Mouse (Mus musculus) CH12.LX (cell line): ENCODE data around the gene Rngtt. TPM values are rescaled to one million over a fixed set of nuclear protein-coding genes. Genes with fewer than 3 reads are reported as not detected.

Experiments used
- DNase-seq: peaks from one replicate; pipeline ENCODE4 v3.0.0-alpha.2; 2013; ENCODE audit errors: extremely low read depth
- H3K27ac ChIP-seq: 2 replicates; pipeline ENCODE4 v1.5.1; 2012; ENCODE audit warnings: low read depth, mild to moderate bottlenecking, control low read depth, moderate library complexity; ENCODE audit not compliant: insufficient read depth
- H3K27me3 ChIP-seq: replicated peaks from 2 replicates; pipeline ENCODE3; 2012; ENCODE audit warnings: inconsistent platforms
- H3K36me3 ChIP-seq, 2 experiments: replicated peaks in 1 of 2; 2 replicates each; pipeline versions ENCODE3 to v1.6.1; 2012; ENCODE audit warnings: inconsistent platforms in 1 of 2, low read length in 1 of 2, mild to moderate bottlenecking in 1 of 2, mixed read lengths in 1 of 2, moderate library complexity in 1 of 2; ENCODE audit not compliant: control insufficient read depth in 1 of 2, insufficient read depth in 1 of 2
- H3K4me1 ChIP-seq, 2 experiments: 2 replicates each; pipeline ENCODE4 v1.6.1; 2012; ENCODE audit warnings: inconsistent platforms in 1 of 2, moderate library complexity in 1 of 2; ENCODE audit not compliant: insufficient read depth in 2 of 2, control insufficient read depth in 1 of 2
- H3K4me2 ChIP-seq: 2 replicates; pipeline ENCODE4 v1.6.1; 2012; ENCODE audit warnings: low read depth, mild to moderate bottlenecking, control low read depth; ENCODE audit not compliant: poor library complexity, insufficient read depth, severe bottlenecking
- H3K4me3 ChIP-seq, 3 experiments: fragments of 150-350 bp in 1 of 3; sonication (generic) in 1 of 3; replicated peaks in 1 of 3; 2 replicates each; pipeline versions ENCODE3 to v1.5.1; 2011 to 2012; ENCODE audit warnings: low read depth in 2 of 3, low read length in 2 of 3, mild to moderate bottlenecking in 2 of 3, moderate library complexity in 2 of 3, control low read depth in 1 of 3, improper control_type of control experiment in 1 of 3, inconsistent platforms in 1 of 3, mixed read lengths in 1 of 3; ENCODE audit not compliant: poor library complexity in 1 of 3
- H3K79me2 ChIP-seq: replicated peaks from 2 replicates; pipeline ENCODE4 v1.6.1; 2012; ENCODE audit warnings: mild to moderate bottlenecking, moderate library complexity; ENCODE audit not compliant: control insufficient read depth, poor library complexity, insufficient read depth, severe bottlenecking; ENCODE audit errors: extremely low read depth
- H3K9ac ChIP-seq: 2 replicates; pipeline ENCODE4 v1.6.1; 2012; ENCODE audit warnings: low read depth, mild to moderate bottlenecking, control low read depth, moderate library complexity; ENCODE audit not compliant: insufficient read depth
- H3K9me3 ChIP-seq: replicated peaks from 2 replicates; pipeline ENCODE3; 2012; ENCODE audit warnings: low read length, inconsistent platforms, mixed read lengths
- BHLHE40 ChIP-seq: IDR thresholded peaks from 2 replicates; pipeline ENCODE4 v1.6.1; 2011; ENCODE audit warnings: mild to moderate bottlenecking, low read depth, low read length, improper control_type of control experiment
- CHD1 ChIP-seq: IDR thresholded peaks from 2 replicates; pipeline ENCODE4 v1.6.1; 2012; ENCODE audit warnings: low read depth, low read length, improper control_type of control experiment, inconsistent platforms
- CTCF ChIP-seq, 2 experiments: IDR thresholded peaks in 1 of 2; conservative IDR thresholded peaks in 1 of 2; 2 replicates each; pipeline ENCODE4 v1.5.1; 2011 to 2012; ENCODE audit warnings: low read depth in 2 of 2, low read length in 2 of 2, improper control_type of control experiment in 1 of 2, inconsistent platforms in 1 of 2, mild to moderate bottlenecking in 1 of 2, moderate library complexity in 1 of 2
- E2F4 ChIP-seq: IDR thresholded peaks from 2 replicates; pipeline ENCODE4 v1.6.1; 2011; ENCODE audit warnings: low read depth, low read length, improper control_type of control experiment; ENCODE audit not compliant: insufficient replicate concordance
- ELF1 ChIP-seq: IDR thresholded peaks from 2 replicates; pipeline ENCODE4 v1.6.1; 2014; ENCODE audit warnings: low read depth, mild to moderate bottlenecking, inconsistent platforms, low read length, improper control_type of control experiment
- EP300 ChIP-seq: IDR thresholded peaks from 2 replicates; pipeline ENCODE4 v1.6.1; 2011; ENCODE audit warnings: low read length, improper control_type of control experiment
- GABPA ChIP-seq: IDR thresholded peaks from 2 replicates; pipeline ENCODE4 v1.6.1; 2012; ENCODE audit warnings: low read depth, low read length, improper control_type of control experiment, inconsistent platforms; ENCODE audit not compliant: insufficient replicate concordance
- HCFC1 ChIP-seq: IDR thresholded peaks from 2 replicates; pipeline ENCODE4 v1.6.1; 2012; ENCODE audit warnings: low read depth, mild to moderate bottlenecking, inconsistent platforms, low read length, improper control_type of control experiment
- IRF4 ChIP-seq: IDR thresholded peaks from 2 replicates; pipeline ENCODE4 v1.6.1; 2014; ENCODE audit warnings: low read depth, mild to moderate bottlenecking, inconsistent platforms, low read length, improper control_type of control experiment
- JUND ChIP-seq: conservative IDR thresholded peaks from 2 replicates; pipeline ENCODE4 v1.6.1; 2011; ENCODE audit warnings: low read depth, low read length, improper control_type of control experiment
- MAFK ChIP-seq: IDR thresholded peaks from 2 replicates; pipeline ENCODE4 v1.6.1; 2011; ENCODE audit warnings: low read length, improper control_type of control experiment; ENCODE audit not compliant: insufficient replicate concordance
- MYC ChIP-seq: IDR thresholded peaks from 2 replicates; pipeline ENCODE4 v1.6.1; 2011; ENCODE audit warnings: low read depth, mild to moderate bottlenecking, improper control_type of control experiment, low read length
- NELFE ChIP-seq: IDR thresholded peaks from 2 replicates; pipeline ENCODE4 v1.6.1; 2011; ENCODE audit warnings: low read depth, low read length, improper control_type of control experiment
- POLR2A ChIP-seq: IDR thresholded peaks from 2 replicates; pipeline ENCODE4 v1.6.1; 2011; ENCODE audit warnings: low read depth, mild to moderate bottlenecking, improper control_type of control experiment, low read length
- POLR2AphosphoS2 ChIP-seq: IDR thresholded peaks from 2 replicates; pipeline ENCODE4 v1.6.1; 2011; ENCODE audit warnings: low read depth, low read length, improper control_type of control experiment
- RAD21 ChIP-seq: IDR thresholded peaks from 2 replicates; pipeline ENCODE4 v1.6.1; 2011; ENCODE audit warnings: low read depth, mild to moderate bottlenecking, low read length, improper control_type of control experiment, moderate library complexity
- RCOR1 ChIP-seq: conservative IDR thresholded peaks from 2 replicates; pipeline ENCODE4 v1.6.1; 2012; ENCODE audit warnings: low read depth, mild to moderate bottlenecking, inconsistent platforms, low read length, improper control_type of control experiment
- SIN3A ChIP-seq: IDR thresholded peaks from 2 replicates; pipeline ENCODE4 v1.6.1; 2012; ENCODE audit warnings: low read length, improper control_type of control experiment, inconsistent platforms
- TCF12 ChIP-seq: IDR thresholded peaks from 2 replicates; pipeline ENCODE4 v1.6.1; 2014; ENCODE audit warnings: low read depth, mild to moderate bottlenecking, inconsistent platforms, low read length, improper control_type of control experiment
- UBTF ChIP-seq: IDR thresholded peaks from 2 replicates; pipeline ENCODE4 v1.6.1; 2012; ENCODE audit warnings: low read depth, mild to moderate bottlenecking, inconsistent platforms, low read length, improper control_type of control experiment, moderate library complexity
- USF1 ChIP-seq: IDR thresholded peaks from 2 replicates; pipeline ENCODE4 v1.6.1; 2014; ENCODE audit warnings: low read depth, mild to moderate bottlenecking, inconsistent platforms, low read length, improper control_type of control experiment
- ZC3H11A ChIP-seq: IDR thresholded peaks from 2 replicates; pipeline ENCODE4 v1.6.1; 2012; ENCODE audit warnings: low read depth, mild to moderate bottlenecking, inconsistent platforms, low read length, improper control_type of control experiment
- ZMIZ1 ChIP-seq: IDR thresholded peaks from 2 replicates; pipeline ENCODE4 v1.6.1; 2012; ENCODE audit warnings: low read depth, mild to moderate bottlenecking, inconsistent platforms, low read length, improper control_type of control experiment
- dilution Hi-C: fragments of 300-500 bp; cut with MboI; formaldehyde crosslinking; loops from 2 replicates; pipeline ENCODE4 v1.14.3; 2020; ENCODE audit warnings: low sequenced_read_pairs; ENCODE audit not compliant: extremely low pct_unique_long_range_greater_than_20kb, extremely low pct_ligation_motif_present
- in situ Hi-C: fragments of 300-500 bp; cut with MboI; formaldehyde crosslinking; loops from 3 replicates; pipeline ENCODE4 v1.14.3; 2019; ENCODE audit warnings: low sequenced_read_pairs, low pct_ligation_motif_present, low pct_unique_long_range_greater_than_20kb, mixed read lengths
- polyA plus RNA-seq: library from polyadenylated mRNA; unstranded; fragments of >175 nt; gene quantifications from 2 replicates; pipeline ENCODE4 v1.2.1, GENCODE M21; 2012; ENCODE audit warnings: low read depth; ENCODE audit not compliant: insufficient read length
- total RNA-seq, 2 experiments: library from RNA; depleted of rRNA; stranded (reverse); fragments of 300-350 nt in 1 of 2; fragments of >200 nt in 1 of 2; gene quantifications; 2 replicates each; pipeline ENCODE4 v1.2.3; 2012 to 2014

The Rngtt gene
- total and polyA plus RNA-seq, 3 experiments: 12.5 to 20.1 (median 16.9) TPM

DNA sequence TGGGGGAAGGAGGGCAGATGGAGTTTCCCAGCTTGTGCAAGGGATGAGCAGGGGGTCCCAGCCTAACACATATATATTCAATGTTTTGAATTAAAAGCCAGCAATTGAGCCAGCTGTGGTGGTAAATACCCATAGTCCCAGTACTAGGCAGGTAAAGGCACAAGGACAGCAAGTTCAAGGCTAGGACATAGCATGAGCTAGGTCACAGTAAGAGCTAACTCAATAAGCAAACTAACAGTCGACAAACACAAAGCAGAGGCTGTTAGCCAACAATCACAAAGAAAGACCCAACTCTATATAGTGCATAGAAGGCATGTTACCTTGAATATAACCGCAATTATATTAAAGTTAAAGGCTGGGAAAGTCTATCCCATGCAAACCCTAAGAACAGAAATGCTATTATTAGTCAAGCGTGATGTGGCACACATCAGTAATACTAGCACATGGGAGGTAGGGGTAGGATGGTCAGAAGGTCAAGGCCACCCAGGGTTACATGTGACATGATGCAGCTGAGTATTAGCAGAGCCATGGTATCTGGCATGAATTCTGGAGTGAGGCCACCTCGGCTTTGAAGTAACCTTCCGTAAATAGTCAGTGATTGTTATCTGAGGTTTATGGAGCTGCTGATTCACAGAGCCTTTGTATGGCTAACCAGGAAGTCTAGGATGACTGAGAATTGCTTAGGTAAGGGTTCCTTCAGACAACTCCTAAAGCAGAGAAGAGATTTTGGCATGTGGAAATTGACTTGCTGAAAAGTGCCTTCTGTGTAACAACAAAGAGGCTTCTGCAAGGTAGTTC is 25.8 kb upstream of the Rngtt start:
- dilution Hi-C loops (no loop called here), in situ Hi-C loops (loop anchor here (10.0 kb wide), 1 partner anchor 139 kb away; no protein-coding TSS in a partner anchor)
- Histone ChIP-seq H3K4me1 (peaks cover 3 to 27% of the 10 kb centered on the region in 2 experiments; a peak in 3 of 4 replicates), H3K9me3 (peaks cover 3% of the 10 kb centered on the region), H3K36me3 (peaks cover 0 to 10% of the 10 kb centered on the region in 2 experiments), H3K27ac (no peak overlapping the region), H3K4me2 (no peak overlapping the region), H3K79me2 (no peaks in the 10 kb centered on the region), H3K27me3 (no peaks in the 10 kb centered on the region), H3K9ac (no peak overlapping the region), H3K4me3 (no peak overlapping the region)
- TF ChIP-seq HCFC1: no peak
- TF ChIP-seq ELF1: no peak
- no peak for TF ChIP-seq ZMIZ1
- TF ChIP-seq RCOR1: no peak
- TF ChIP-seq IRF4: no peak
- no peak for TF ChIP-seq UBTF
- TF ChIP-seq NELFE: no peak
- no peak for TF ChIP-seq GABPA
- TF ChIP-seq TCF12: no peak
- no peak for TF ChIP-seq CTCF (conservative IDR thresholded peaks at IDR 0.05 in 1 of 2, IDR thresholded peaks at IDR 0.05 in 1 of 2; ENCODE audit: low read depth in 2 of 2, low read length in 2 of 2)
- TF ChIP-seq CHD1: no peak
- no peak for TF ChIP-seq POLR2AphosphoS2
- TF ChIP-seq POLR2A: no peak
- TF ChIP-seq RAD21: no peak
- TF ChIP-seq JUND: no peak
- TF ChIP-seq E2F4: no peak
- no peak for TF ChIP-seq EP300
- no peak for TF ChIP-seq SIN3A
- DNase-seq: no peak

DNA sequence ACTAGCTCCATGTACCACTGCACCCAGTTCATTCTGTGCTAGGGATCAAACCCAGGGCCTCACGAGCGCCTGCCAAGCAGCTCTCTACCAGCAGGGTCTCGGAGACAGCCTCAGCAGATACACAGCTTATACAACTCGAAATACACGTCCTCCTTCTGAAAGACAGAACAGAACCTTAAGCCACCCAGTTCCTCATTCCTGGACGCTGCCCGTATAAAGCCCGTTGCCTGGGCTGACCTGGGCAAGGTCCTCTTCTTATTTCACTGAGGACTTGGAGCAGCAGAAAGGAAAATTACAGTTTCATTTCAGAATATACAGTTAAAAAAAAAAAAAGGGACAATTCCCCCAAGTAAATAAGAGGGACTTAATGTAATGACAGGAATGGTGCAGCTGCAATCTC is 24.7 kb upstream of the Rngtt start:
- Histone ChIP-seq H3K9ac (no peak overlapping the region), H3K79me2 (no peaks in the 10 kb centered on the region), H3K4me2 (no peak overlapping the region), H3K4me3 (no peak overlapping the region), H3K4me1 (peaks cover 3 to 30% of the 10 kb centered on the region in 2 experiments; a peak in 3 of 4 replicates), H3K9me3 (peaks cover 3% of the 10 kb centered on the region), H3K27me3 (no peaks in the 10 kb centered on the region), H3K27ac (no peak overlapping the region), H3K36me3 (peaks cover 0 to 10% of the 10 kb centered on the region in 2 experiments)
- in situ Hi-C loops: loop anchor here (10.0 kb wide), 1 partner anchor 141 kb away; no protein-coding TSS in a partner anchor
- no peak for DNase-seq
- dilution Hi-C loops: no loop called here
- no peak for TF ChIP-seq USF1
- no peak for TF ChIP-seq E2F4
- TF ChIP-seq CHD1: no peak
- TF ChIP-seq HCFC1: no peak
- no peak for TF ChIP-seq BHLHE40
- no peak for TF ChIP-seq MYC
- no peak for TF ChIP-seq ZC3H11A
- TF ChIP-seq UBTF: no peak
- TF ChIP-seq GABPA: no peak
- TF ChIP-seq SIN3A: no peak
- no peak for TF ChIP-seq MAFK
